Mouse (Mus musculus) gastrocnemius, postnatal 10 days (tissue): Measurements from ENCODE around the gene Krtap4-1. TPM values are rescaled to one million over a fixed set of nuclear protein-coding genes. Genes with fewer than 3 reads are reported as not detected.
"Not testable (repeated sequence)": the region's sequence is repeated elsewhere in the genome, so short reads cannot be mapped to it uniquely, and the experiment has no call there.

Experiments
- DNase-seq: peaks from one replicate; pipeline ENCODE4 v3.0.0; 2021; ENCODE audit warnings: mixed read lengths
- long read RNA-seq, 2 experiments: library from polyadenylated mRNA; stranded (forward); transcript quantifications; one replicate each; pipeline ENCODE4 v2.0.0; 2021
- total RNA-seq, 2 experiments: library from RNA; stranded (reverse); gene quantifications; 2 replicates each; pipeline ENCODE4 v1.2.3; 2021

Krtap4-1 gene
- not detected for total RNA-seq
- long read RNA-seq, experiment 1: 0 reads
- long read RNA-seq, experiment 2: 0 reads

GRCm38 (mm10) chr11:99628138-99628537, at the start of gene Krtap4-1:
Krtap4-1 (minus strand) TSS chr11:99628238.
- DNase-seq: no peak

GRCm38 (mm10) chr11:99665860-99666259, 37.8 kb upstream of the Krtap4-1 start, which contains the start of gene Krtap4-6:
Krtap4-6 (minus strand) TSS chr11:99665960.
- no peak for DNase-seq

- no peak for DNase-seq
Observed at GRCm38 (mm10) chr11:99662802-99663201, 34.8 kb upstream of the Krtap4-1 start.

DNA sequence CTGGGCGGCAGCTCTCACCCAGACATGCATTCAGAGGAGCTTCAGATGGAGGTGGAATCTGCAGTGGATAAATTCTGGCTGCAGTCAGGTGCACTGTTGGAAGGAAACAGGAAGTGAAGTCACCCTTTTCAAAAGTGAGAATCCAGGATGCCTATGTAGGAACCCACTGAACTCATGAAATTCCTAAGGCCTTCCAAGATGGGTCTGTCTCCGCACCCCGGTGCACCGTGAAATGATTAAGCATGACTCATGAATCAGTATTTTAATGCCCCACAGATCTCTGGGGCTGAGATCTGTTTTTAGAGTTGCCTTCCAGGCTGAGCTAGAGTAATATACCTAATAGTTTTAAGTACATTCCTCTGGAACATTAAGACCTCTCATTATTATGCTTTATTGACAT, 31.2 kb upstream of the Krtap4-1 start:
- DNase-seq: no peak

GRCm38 (mm10) chr11:99658467-99659010, 30.5 kb upstream of the Krtap4-1 start, which contains the start of gene Gm11563:
Gm11563 (minus strand) TSS chr11:99658960.
- not testable (repeated sequence) for DNase-seq

- no peak for DNase-seq
Observed at GRCm38 (mm10) chr11:99657051-99657450, 29.0 kb upstream of the Krtap4-1 start.

DNA sequence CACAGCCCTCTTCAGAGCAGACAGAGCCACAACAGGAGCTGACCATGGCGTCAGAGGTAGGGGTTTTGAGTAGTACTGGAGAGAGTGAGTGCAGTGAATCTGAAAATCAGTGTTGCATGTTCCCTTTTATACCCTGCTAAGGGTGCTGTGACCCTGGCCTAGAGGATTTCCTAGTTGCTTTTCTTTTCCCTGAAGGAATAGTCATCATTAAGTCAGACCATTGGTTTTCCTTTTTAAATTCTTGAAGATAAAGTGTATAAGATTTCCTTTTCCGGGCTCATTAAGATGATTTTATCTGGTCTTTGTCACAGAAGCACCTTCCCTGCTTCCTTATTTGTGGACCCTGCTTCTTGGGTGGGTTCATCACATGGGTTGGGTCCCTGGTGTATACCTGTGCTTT, 22.1 kb upstream of the Krtap4-1 start, which contains the start of gene Gm11555:
Gene Gm11555 (minus strand): TSS at position 101 of the 400 bp plus-strand sequence.
- DNase-seq: no peak

- DNase-seq: no peak
Observed at GRCm38 (mm10) chr11:99646444-99646843, 18.4 kb upstream of the Krtap4-1 start.

GRCm38 (mm10) chr11:99644351-99644750, 16.3 kb upstream of the Krtap4-1 start:
- no peak for DNase-seq

GRCm38 (mm10) chr11:99643635-99644139, 15.6 kb upstream of the Krtap4-1 start, which contains the start of gene Krtap4-7:
Krtap4-7 (minus strand) TSS chr11:99644089.
- not testable (repeated sequence) for DNase-seq

DNA sequence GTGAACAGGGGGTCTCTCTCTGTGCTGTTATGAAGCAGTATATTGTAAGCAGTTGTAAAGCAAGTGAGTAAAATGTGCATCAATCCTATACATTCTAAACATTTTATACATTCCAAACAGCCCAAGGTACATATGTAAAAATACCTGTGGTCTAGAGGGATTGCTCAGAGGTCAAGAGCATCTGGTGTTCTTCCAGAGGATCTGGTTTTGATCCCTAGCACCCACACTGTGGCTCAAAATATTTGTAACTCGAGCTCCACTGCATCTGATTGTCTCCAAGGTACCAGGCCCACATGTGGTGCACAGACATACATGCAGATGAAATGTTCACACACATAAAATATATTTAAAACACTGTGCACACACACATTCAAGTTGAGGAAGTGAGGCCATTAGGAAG, 12.9 kb upstream of the Krtap4-1 start:
- DNase-seq: no peak

- no peak for DNase-seq
Observed at GRCm38 (mm10) chr11:99637086-99637485, 9.0 kb upstream of the Krtap4-1 start.

DNA sequence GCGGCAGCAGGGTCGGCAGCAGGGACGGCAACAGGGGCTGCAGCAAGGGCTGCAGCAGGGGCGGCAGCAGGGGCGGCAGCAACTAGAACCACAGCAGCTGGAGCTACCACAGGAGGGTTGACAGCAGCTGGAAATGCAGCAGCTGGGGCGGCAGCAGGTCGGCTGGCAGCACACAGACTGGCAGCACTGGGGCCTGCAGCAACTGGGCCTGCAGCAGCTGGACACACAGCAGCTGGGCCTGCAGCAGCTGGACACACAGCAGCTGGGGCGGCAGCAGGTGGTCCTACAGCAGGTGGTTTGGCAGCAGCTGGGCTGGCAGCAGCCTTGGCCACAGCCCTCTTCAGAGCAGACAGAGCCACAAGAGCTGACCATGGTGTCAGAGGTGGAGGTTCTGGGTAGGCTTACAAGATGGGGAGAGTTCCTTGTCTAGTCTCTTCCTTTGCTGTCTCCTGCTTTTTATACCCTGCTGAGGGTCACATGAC, 6.7 kb upstream of the Krtap4-1 start, which contains the start of gene Krtap4-2:
Gene Krtap4-2 (minus strand): TSS at position 432 of the 482 bp plus-strand sequence.
- no peak for DNase-seq

- no peak for DNase-seq
Observed at GRCm38 (mm10) chr11:99633293-99633692, 5.3 kb upstream of the Krtap4-1 start.

DNA sequence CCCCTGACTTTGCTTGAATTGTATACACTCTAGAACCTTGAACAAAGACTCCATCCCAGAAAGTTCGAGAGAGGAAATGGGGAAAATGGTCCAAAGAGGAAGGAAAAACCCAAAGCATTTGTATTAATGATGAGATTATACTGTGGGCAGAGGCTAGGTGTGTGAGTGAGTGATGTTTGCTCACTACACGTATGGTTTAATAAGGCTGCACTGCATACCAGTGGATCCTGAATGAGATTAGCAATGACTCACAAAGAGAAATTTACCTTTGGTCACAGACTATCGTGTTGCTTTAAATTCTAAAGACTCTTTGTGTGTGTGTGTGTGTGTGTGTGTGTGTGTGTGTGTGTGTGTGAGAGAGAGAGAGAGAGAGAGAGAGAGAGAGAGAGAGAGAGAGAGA, 2.9 kb upstream of the Krtap4-1 start:
- DNase-seq: no peak

- DNase-seq: no peak
Observed at GRCm38 (mm10) chr11:99620335-99620734, 7.7 kb downstream of the Krtap4-1 start, which contains the start of gene Gm11562. Gm11562 (minus strand) TSS chr11:99620435.

DNA sequence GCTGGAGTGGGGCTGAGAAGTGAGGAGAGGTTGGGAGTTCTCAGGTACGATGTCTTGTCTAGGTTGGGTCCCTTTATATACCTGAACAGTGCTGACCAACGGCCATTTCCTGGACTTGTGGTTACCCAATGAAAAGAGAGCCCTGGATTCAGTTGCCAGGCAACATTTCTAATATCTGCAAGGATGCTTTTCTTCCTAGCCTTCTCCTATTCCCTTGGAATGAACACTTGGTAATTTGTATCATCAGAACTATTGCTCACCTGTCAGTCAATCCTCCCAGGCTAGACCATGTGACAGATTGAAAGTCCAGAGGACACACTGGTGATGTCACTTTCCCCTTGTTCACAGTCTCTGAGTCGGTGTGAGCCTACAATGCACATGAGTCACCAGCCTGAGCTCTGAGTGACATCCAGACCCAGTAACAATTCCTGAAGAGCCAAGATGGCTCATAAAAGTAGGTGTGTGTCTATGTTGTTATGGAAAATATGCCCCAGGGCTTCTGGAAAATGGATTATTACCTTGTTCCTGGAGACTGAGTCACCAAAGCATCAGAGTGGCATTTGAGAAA, 13.2 kb downstream of the Krtap4-1 start, which contains the start of gene Krtap2-4:
Gene Krtap2-4 (minus strand): TSS at position 51 of the 568 bp plus-strand sequence.
- no peak for DNase-seq

DNA sequence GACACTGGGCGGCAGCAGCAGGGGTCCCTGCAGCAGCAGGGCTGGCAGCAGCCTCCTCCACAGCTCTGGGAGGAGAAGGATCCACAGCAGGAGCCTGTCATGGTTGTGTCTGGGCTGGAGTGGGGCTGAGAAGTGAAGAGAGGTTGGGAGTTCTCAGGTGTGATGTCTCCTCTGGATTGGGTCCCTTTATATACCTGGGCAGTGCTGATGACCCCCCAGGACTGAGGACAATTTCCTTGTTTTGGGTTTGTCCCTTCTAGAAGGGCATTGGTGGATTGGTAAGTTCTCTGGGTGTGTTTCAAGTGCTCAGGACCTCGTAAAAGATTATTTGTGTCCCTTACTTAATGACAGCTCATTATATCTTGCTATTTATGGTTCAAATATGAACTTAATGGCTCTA, 17.9 kb downstream of the Krtap4-1 start, which contains the start of gene Gm11937:
Gene Gm11937 (minus strand): TSS at position 101 of the 400 bp plus-strand sequence.
- not testable (repeated sequence) for DNase-seq

DNA sequence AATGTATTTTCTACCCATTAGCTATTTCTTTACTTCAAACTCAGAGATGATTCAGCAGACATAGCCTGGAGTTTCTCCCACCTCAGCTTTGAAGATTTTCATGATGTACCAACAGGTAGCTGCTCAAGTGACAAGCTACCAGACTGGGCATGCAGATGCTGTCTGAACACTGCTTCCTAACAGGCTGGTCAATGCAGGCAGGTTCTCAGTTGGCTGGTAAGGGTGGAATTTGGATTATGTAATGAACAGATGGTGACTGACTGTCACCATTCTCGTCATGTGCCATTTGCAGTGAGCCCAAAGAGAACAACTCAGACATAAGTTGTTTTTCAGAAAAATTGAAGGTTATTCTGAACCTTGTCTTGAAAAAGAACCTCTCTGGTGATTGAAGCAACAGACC, 18.9 kb downstream of the Krtap4-1 start:
- no peak for DNase-seq

GRCm38 (mm10) chr11:99603208-99603607, 24.8 kb downstream of the Krtap4-1 start, which contains the start of gene Gm11938:
Gm11938 (minus strand) TSS chr11:99603308.
- DNase-seq: not testable (repeated sequence)

- DNase-seq: not testable (repeated sequence)
Observed at GRCm38 (mm10) chr11:99597742-99598141, 30.3 kb downstream of the Krtap4-1 start, which contains the start of gene Krtap9-3. Krtap9-3 (minus strand) TSS chr11:99598105.

GRCm38 (mm10) chr11:99590981-99591380, 37.1 kb downstream of the Krtap4-1 start, which contains the start of gene Krtap1-3:
Krtap1-3 (minus strand) TSS chr11:99591339.
- DNase-seq: no peak

- no peak for DNase-seq
Observed at GRCm38 (mm10) chr11:99585096-99585495, 42.9 kb downstream of the Krtap4-1 start.
